Mouse (Mus musculus) lung, adult 10 weeks (tissue): Measurements from ENCODE around the gene Vmn1r166. TPM values are rescaled to one million over a fixed set of nuclear protein-coding genes. Genes with fewer than 3 reads are reported as not detected.

Experiments used
- polyA plus RNA-seq: library from polyadenylated mRNA; stranded (reverse); fragments of 350-450 nt; fragmentation: Illumina TruSeq; extraction: RNeasy Lipid Tissue Mini Kit (QIAGEN cat#74804); gene quantifications from one replicate; pipeline ENCODE4 v1.2.3, GENCODE M21; 2014; ENCODE audit warnings: low read depth, low replicate concordance; ENCODE audit not compliant: insufficient read depth

Vmn1r166 gene
- not detected for polyA plus RNA-seq

DNA sequence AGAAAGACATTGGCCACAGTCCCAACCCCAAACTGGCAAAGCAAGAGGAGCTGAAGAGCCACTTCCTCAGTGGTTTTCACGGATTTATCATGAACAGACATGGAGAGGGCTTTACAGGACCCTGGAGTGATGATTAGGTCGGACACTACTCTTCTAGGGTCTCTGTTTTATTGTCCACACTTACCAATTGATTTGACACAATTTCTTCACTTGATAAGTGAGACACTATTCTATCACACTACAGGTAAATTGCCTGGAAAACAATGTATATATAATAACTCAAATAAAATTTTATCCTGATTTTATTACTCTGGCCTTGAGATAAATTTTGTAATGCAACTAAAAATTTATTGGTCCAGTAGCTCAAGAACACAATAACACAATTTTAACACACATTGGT lies at the start of gene Vmn1r166:
TSS of gene Vmn1r166 (minus strand) at position 101 of the 400 bp plus-strand sequence.

GRCm38 (mm10) chr7:23300892-23301291 lies 49.4 kb upstream of the Vmn1r166 start, which contains the start of gene Nlrp4e:
TSS of gene Nlrp4e (plus strand) at chr7:23301192.

GRCm38 (mm10) chr7:23278800-23279199 lies 27.3 kb upstream of the Vmn1r166 start, which contains the start of gene Gm6902:
TSS of gene Gm6902 (minus strand) at chr7:23278900.

DNA sequence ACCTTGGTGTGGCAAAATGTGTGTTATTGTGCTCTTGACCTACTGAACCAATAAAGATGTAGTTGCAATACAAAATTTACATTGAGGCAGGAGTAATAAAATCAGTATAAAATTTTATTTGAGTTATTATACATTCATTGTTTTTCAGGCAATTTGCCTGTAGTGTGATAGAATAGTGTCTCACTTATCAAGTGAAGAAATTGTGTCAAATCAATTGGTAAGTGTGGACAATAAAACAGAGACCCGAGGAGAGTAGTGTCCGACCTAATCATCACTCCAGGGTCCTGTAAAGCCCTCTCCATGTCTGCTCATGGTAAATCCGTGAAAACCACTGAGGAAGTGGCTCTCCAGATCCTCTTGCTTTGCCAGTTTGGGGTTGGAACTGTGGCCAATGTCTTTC lies 34.5 kb downstream of the Vmn1r166 start, which contains the start of gene Vmn1r165:
TSS of gene Vmn1r165 (plus strand) at position 301 of the 400 bp plus-strand sequence.

Other genes with a start within 250 kb of the Vmn1r166 start
- gene Gm4216, start 231.8 kb downstream of the Vmn1r166 start, polyA plus RNA-seq: not detected
- not detected for gene Vmn1r163, start 196.1 kb downstream of the Vmn1r166 start, polyA plus RNA-seq
- not detected for gene Gm8720, start 184.2 kb downstream of the Vmn1r166 start, polyA plus RNA-seq
- not detected for gene Gm10662, start 107.2 kb downstream of the Vmn1r166 start, polyA plus RNA-seq
- not detected for gene Vmn1r165, start 34.4 kb downstream of the Vmn1r166 start, polyA plus RNA-seq
- not detected for gene Gm6902, start 27.2 kb upstream of the Vmn1r166 start, polyA plus RNA-seq
- not detected for gene Nlrp4e, start 49.5 kb upstream of the Vmn1r166 start, polyA plus RNA-seq
- gene Nlrp5, start 134.2 kb upstream of the Vmn1r166 start, polyA plus RNA-seq: not detected